Mouse (Mus musculus): ENCODE measurements at regions not wholly inside any gene's neighbourhood (a gene's known extent, or its start where the extent isn't known, plus 50 kb on each side); places are given as distances from the start of the nearest gene placed in this dataset.

- DNase-seq: no peak
These were observed 69.6 kb upstream of the Six2 start for GRCm38 (mm10) chr17:85757647-85758046.

GRCm38 (mm10) chr17:85755557-85755956 lies 67.5 kb upstream of the Six2 start:
- DNase-seq: no peak

- DNase-seq: no peak
These were observed 60.6 kb upstream of the Six2 start for GRCm38 (mm10) chr17:85748649-85749081.

DNA sequence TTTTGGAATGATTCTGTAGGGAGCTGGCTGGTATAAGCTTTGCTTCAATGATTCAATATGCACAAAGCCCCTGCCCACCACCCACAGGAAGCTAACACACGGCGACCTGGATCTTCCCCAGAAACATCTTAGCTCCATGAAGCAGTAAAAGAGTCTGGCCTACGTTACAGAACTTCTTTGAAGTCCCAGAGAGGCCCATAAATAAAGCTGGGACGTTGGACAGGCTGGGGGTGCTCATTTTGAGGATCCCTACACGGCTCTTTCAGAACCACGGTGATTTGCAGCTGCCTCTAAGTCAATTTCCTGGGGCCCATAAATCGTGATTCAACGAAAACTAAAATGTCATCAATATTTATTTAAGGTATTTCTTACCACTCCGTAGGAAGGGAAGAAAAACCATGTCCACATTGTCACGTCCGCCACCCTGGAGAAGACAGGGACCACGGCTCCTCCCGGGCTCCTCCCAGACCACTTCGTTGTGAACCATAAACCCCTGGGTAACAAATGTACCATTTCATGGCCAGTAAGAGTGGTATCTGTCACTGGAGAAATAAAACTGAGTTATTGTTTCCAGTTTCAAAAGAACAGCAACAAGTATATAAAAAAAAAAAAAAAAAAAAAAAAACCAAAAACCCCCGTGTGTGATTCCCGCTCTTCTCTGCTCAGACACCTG lies 60.0 kb upstream of the Six2 start:
- DNase-seq: no peak

Measured in cerebellum, postnatal 14 days (tissue).